Mouse (Mus musculus): ENCODE measurements around the gene Sag.
"Not testable (repeated sequence)": the region's sequence is repeated elsewhere in the genome, so short reads cannot be mapped to it uniquely, and the experiment has no call there.

Gene Sag

GRCm38 (mm10) chr1:87824420-87824995 is 21.0 kb downstream of the Sag start:
- DNase-seq (ENCODE audit: low spot score in 2 of 2), result no peak

GRCm38 (mm10) chr1:87825281-87825680 is 21.8 kb downstream of the Sag start:
- no peak for DNase-seq (ENCODE audit: low spot score in 2 of 2)

GRCm38 (mm10) chr1:87825991-87826390 is 22.5 kb downstream of the Sag start:
- DNase-seq (ENCODE audit: low spot score in 2 of 2), result no peak

GRCm38 (mm10) chr1:87826474-87826873 is 23.0 kb downstream of the Sag start:
- no peak for DNase-seq (ENCODE audit: low spot score in 2 of 2)

GRCm38 (mm10) chr1:87827476-87827875 is 24.0 kb downstream of the Sag start:
- not testable (repeated sequence) for DNase-seq (ENCODE audit: low spot score in 2 of 2)

- peak; percentile 93 for DNase-seq (ENCODE audit: low spot score in 2 of 2)
Observed at GRCm38 (mm10) chr1:87828185-87828584, 24.7 kb downstream of the Sag start.

GRCm38 (mm10) chr1:87828926-87829580 is 25.6 kb downstream of the Sag start:
- no peak for DNase-seq (ENCODE audit: low spot score in 2 of 2)

GRCm38 (mm10) chr1:87829621-87830211 is 26.2 kb downstream of the Sag start:
- DNase-seq (ENCODE audit: low spot score in 2 of 2), result peak; percentile 57 to 70

GRCm38 (mm10) chr1:87836453-87836852 is 33.0 kb downstream of the Sag start:
- DNase-seq (ENCODE audit: low spot score in 2 of 2), result no peak

GRCm38 (mm10) chr1:87837018-87837417 is 33.5 kb downstream of the Sag start:
- no peak for DNase-seq (ENCODE audit: low spot score in 2 of 2)

GRCm38 (mm10) chr1:87840411-87841208 is 37.1 kb downstream of the Sag start:
- peak in 1 of 2 experiments; percentile 35 for DNase-seq (ENCODE audit: low spot score in 2 of 2)

GRCm38 (mm10) chr1:87846801-87847474 is 43.5 kb downstream of the Sag start:
- DNase-seq (ENCODE audit: low spot score in 2 of 2), result peak; percentile 83 to 86

GRCm38 (mm10) chr1:87847475-87848168 is 44.1 kb downstream of the Sag start:
- no peak for DNase-seq (ENCODE audit: low spot score in 2 of 2)

GRCm38 (mm10) chr1:87848237-87848996 is 44.9 kb downstream of the Sag start:
- DNase-seq (ENCODE audit: low spot score in 2 of 2), result no peak

GRCm38 (mm10) chr1:87849278-87849677 is 45.8 kb downstream of the Sag start:
- peak; percentile 71 to 74 for DNase-seq (ENCODE audit: low spot score in 2 of 2)

- no peak for DNase-seq (ENCODE audit: low spot score in 2 of 2)
Observed at GRCm38 (mm10) chr1:87851344-87851743, 47.9 kb downstream of the Sag start.

- peak; percentile 43 to 54 for DNase-seq (ENCODE audit: low spot score in 2 of 2)
Observed at GRCm38 (mm10) chr1:87852081-87852790, 48.8 kb downstream of the Sag start.

- DNase-seq (ENCODE audit: low spot score in 2 of 2), result peak; percentile 66 to 73
Observed at GRCm38 (mm10) chr1:87852892-87853600, 49.6 kb downstream of the Sag start, which contains the start of gene Dgkd. Gene Dgkd, plus strand, starts transcription at chr1:87853287.
